Mouse (Mus musculus): Measurements from ENCODE around the gene Hs1bp3. TPM values are rescaled to one million over a fixed set of nuclear protein-coding genes. Genes with fewer than 3 reads are reported as not detected.

Gene Hs1bp3
- total and polyA plus RNA-seq, 2 experiments from 2014 or later: 5.1 to 8.3 TPM

DNA sequence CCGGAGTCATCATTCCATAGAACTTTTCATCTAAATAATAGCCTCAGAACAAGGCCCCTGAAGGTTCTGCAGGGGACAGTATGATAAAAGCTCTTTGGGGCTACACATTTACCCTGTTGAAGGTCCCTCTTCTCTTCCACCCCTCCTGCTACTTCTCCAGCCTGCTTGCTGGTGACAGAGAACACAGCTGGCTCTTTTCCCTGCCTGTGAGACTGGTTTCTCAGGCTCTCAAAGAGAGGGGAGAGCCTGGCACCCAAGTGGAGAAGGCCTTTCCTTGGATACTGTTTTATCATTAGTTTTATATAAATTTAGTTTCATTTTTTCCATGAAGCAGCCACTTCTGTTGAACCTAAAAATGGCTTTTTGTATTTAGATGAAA is 14.4 kb downstream of the Hs1bp3 start:
- no peak overlapping the region for H3K4me2 ChIP-seq (ENCODE audit: low read depth, low read length, poor library complexity, severe bottlenecking)
- peak overlapping the region; percentile 73 for H3K27ac ChIP-seq (ENCODE audit: low read depth, low read length)
- ATAC-seq (ENCODE audit: low FRiP score) (no peak), DNase-seq (ENCODE audit: low spot score) (no peak)
- H3K36me3 ChIP-seq (ENCODE audit: insufficient read depth, low read length): peaks cover 36% of the 10 kb centered on the region
- WGBS: 45% methylated on average over 1 of the region's 1 CpGs
- no peak overlapping the region for H3K4me3 ChIP-seq (ENCODE audit: low read depth, low read length)
- no peaks in the 10 kb centered on the region for H3K27me3 ChIP-seq (ENCODE audit: insufficient read depth, low read length)
- H3K9me3 ChIP-seq (ENCODE audit: low read length): no peaks in the 10 kb centered on the region
- no peak for TF ChIP-seq CTCF (IDR thresholded peaks at IDR 0.05)
- H3K9ac ChIP-seq (replicated peaks; ENCODE audit: low read length, poor library complexity, severe bottlenecking): peak overlapping the region; percentile 13
- peaks cover 8% of the 10 kb centered on the region; the same call in 1 of the 2 replicates for H3K4me1 ChIP-seq (ENCODE audit: insufficient read depth, low read length)

DNA sequence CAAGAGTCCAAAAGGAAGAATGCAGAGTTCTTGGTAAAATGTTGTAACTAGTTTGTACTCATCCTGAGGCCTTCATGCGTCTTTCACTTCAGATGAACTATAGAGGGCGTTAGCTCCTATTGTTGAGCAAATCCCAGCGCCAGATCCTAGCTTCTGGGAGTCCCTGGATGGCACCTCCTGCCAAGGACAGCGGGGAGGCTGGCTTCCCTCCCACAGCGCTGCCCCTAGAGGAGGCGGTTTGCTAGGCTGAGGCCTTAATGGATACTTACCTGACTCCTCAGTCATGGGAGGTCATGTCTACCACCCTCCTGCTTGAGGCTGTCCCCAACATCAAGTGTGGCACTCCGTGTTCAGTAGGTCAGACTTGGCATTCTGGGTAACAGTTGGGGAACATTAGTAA is 16.0 kb downstream of the Hs1bp3 start:
- no peak for ATAC-seq (ENCODE audit: low FRiP score)
- Histone ChIP-seq H3K36me3 (ENCODE audit: insufficient read depth, low read length) (peaks cover 28% of the 10 kb centered on the region), H3K4me2 (ENCODE audit: low read depth, low read length, poor library complexity, severe bottlenecking) (no peak overlapping the region), H3K4me3 (ENCODE audit: low read depth, low read length) (no peak overlapping the region), H3K27ac (ENCODE audit: low read depth, low read length) (no peak overlapping the region), H3K4me1 (ENCODE audit: insufficient read depth, low read length) (peaks cover 8% of the 10 kb centered on the region; the same call in 1 of the 2 replicates), H3K9me3 (ENCODE audit: low read length) (no peaks in the 10 kb centered on the region), H3K9ac (replicated peaks; ENCODE audit: low read length, poor library complexity, severe bottlenecking) (no peak overlapping the region), H3K27me3 (ENCODE audit: insufficient read depth, low read length) (no peaks in the 10 kb centered on the region)
- WGBS: 91% methylated on average over 7 of the region's 7 CpGs
- DNase-seq (ENCODE audit: low spot score): no peak
- peak; percentile 48 for TF ChIP-seq CTCF (IDR thresholded peaks at IDR 0.05)

DNA sequence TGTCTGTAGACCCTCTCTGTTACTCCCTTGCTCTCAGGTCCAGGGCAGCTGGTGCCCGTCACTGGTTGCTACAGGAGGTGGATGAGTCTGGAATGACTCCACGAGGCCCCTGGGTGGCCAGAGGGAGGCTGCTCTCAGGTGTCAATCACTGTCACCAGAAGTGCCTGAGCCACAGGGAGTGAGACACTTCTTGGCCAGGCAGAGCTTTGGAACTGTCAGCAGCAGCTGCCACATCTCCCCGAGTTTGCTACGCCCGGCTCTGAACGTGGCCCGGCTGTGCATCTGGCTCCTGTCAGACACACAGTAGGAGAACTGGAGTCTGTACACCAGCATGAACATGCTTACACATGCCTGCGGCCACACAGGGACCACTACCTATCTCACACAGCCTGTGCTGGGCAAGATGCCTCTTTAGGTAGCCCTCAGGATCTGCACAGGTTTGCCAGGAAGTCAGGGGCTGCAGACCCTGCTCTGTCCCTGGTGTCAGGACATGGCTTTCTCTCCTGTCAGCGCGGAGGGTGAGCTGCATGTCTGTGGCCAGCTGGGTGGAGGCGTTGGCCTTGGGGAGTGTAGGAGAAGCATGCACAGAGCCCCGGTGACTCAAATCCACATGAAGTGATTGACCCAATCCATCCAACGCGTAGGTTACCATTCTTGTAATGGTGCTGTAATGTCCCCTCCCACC is 18.4 kb downstream of the Hs1bp3 start:
- ATAC-seq (ENCODE audit: low FRiP score): peak; percentile 11; the same call in 1 of the 2 replicates
- peaks cover 8% of the 10 kb centered on the region; the same call in 1 of the 2 replicates for H3K4me1 ChIP-seq (ENCODE audit: insufficient read depth, low read length)
- peak; percentile 80 for DNase-seq (ENCODE audit: low spot score)
- no peaks in the 10 kb centered on the region for H3K9me3 ChIP-seq (ENCODE audit: low read length)
- no peak overlapping the region for H3K4me3 ChIP-seq (ENCODE audit: low read depth, low read length)
- TF ChIP-seq CTCF (IDR thresholded peaks at IDR 0.05): no peak
- no peak overlapping the region for H3K9ac ChIP-seq (replicated peaks; ENCODE audit: low read length, poor library complexity, severe bottlenecking)
- no peaks in the 10 kb centered on the region for H3K27me3 ChIP-seq (ENCODE audit: insufficient read depth, low read length)
- H3K4me2 ChIP-seq (ENCODE audit: low read depth, low read length, poor library complexity, severe bottlenecking): no peak overlapping the region
- peaks cover 20% of the 10 kb centered on the region; the same call in 1 of the 2 replicates for H3K36me3 ChIP-seq (ENCODE audit: insufficient read depth, low read length)
- no peak overlapping the region for H3K27ac ChIP-seq (ENCODE audit: low read depth, low read length)
- WGBS: 53% methylated on average over 14 of the region's 14 CpGs

DNA sequence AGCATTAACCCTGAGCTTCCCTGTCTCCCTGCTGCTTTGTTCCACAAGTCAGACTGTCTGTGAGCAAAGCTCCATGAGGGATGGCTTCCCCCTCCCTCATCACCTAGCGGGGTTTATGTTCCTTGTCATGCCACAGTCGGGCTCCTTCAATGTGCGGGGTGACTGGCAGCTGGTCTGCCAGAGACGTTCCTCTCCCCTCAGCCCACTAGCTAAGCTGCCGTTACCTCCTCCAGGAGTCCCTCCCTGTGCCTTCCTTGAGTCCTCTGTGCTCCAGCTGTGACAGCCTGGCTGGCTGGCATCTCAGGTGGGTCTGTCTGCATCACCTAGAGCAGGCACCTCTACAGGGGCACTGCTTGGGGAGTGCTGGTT is 18.9 kb downstream of the Hs1bp3 start:
- no peak for TF ChIP-seq CTCF (IDR thresholded peaks at IDR 0.05)
- no peaks in the 10 kb centered on the region for H3K9me3 ChIP-seq (ENCODE audit: low read length)
- 0 out of 2 replicates have a peak overlapping the region, but pooled peaks have one; percentile 13 for H3K9ac ChIP-seq (replicated peaks; ENCODE audit: low read length, poor library complexity, severe bottlenecking)
- H3K4me2 ChIP-seq (ENCODE audit: low read depth, low read length, poor library complexity, severe bottlenecking): no peak overlapping the region
- peaks cover 5% of the 10 kb centered on the region; the same call in 1 of the 2 replicates for H3K4me1 ChIP-seq (ENCODE audit: insufficient read depth, low read length)
- H3K4me3 ChIP-seq (ENCODE audit: low read depth, low read length): no peak overlapping the region
- no peak overlapping the region for H3K27ac ChIP-seq (ENCODE audit: low read depth, low read length)
- peaks cover 23% of the 10 kb centered on the region; the same call in 1 of the 2 replicates for H3K36me3 ChIP-seq (ENCODE audit: insufficient read depth, low read length)
- DNase-seq (ENCODE audit: low spot score) (no peak), ATAC-seq (ENCODE audit: low FRiP score) (no peak)
- WGBS: 32% methylated on average over 5 of the region's 5 CpGs
- no peaks in the 10 kb centered on the region for H3K27me3 ChIP-seq (ENCODE audit: insufficient read depth, low read length)

DNA sequence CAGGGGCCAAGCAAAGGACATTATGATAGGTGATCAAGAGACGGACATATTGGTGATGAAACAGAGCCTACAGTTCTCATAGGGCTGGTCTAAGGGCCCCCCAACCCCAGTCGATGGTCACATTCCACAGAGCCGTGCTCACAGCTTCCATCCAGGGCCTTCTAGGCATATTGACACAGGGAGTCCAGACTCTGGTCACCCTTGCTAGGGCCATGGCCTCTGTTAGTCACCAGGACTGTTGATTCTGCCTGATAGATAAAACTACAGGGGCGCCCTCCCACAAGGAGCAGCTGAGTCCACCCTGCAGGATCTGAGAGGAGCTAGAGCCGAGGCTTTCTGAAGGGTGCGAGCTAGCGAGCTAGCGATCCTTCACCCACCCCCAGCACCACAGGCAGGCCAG is 20.4 kb downstream of the Hs1bp3 start:
- Histone ChIP-seq H3K36me3 (ENCODE audit: insufficient read depth, low read length) (peaks cover 33% of the 10 kb centered on the region; the same call in 1 of the 2 replicates), H3K9ac (replicated peaks; ENCODE audit: low read length, poor library complexity, severe bottlenecking) (no peak overlapping the region), H3K4me3 (ENCODE audit: low read depth, low read length) (no peak overlapping the region), H3K27me3 (ENCODE audit: insufficient read depth, low read length) (no peaks in the 10 kb centered on the region), H3K9me3 (ENCODE audit: low read length) (no peaks in the 10 kb centered on the region), H3K4me2 (ENCODE audit: low read depth, low read length, poor library complexity, severe bottlenecking) (no peak overlapping the region), H3K4me1 (ENCODE audit: insufficient read depth, low read length) (no peaks in the 10 kb centered on the region), H3K27ac (ENCODE audit: low read depth, low read length) (no peak overlapping the region; the same call in 1 of the 2 replicates)
- WGBS: 88% methylated on average over 8 of the region's 8 CpGs
- no peak for TF ChIP-seq CTCF (IDR thresholded peaks at IDR 0.05)
- DNase-seq (ENCODE audit: low spot score) (no peak), ATAC-seq (ENCODE audit: low FRiP score) (no peak)

DNA sequence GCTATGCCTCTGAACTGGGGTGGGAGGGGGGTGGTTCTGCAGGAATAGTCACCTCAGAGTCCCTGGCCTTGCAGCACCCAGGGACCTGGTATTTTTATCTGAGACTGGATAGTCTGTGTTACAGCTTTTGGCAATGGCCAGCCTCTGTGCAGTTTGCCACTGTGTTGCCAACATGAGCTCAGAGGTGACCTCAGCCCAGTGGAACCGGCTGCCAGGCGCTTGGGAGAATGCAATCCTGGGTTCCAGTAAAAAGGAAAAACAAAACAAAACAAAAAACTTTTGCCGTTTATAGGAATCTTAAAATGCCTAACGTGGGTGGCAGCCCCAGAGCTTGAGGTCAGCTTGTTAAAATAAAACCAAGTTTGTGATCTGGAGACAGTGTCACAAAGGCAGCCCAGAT is 21.0 kb downstream of the Hs1bp3 start:
- Histone ChIP-seq H3K9me3 (ENCODE audit: low read length) (no peaks in the 10 kb centered on the region), H3K4me1 (ENCODE audit: insufficient read depth, low read length) (no peaks in the 10 kb centered on the region), H3K4me3 (ENCODE audit: low read depth, low read length) (no peak overlapping the region), H3K27me3 (ENCODE audit: insufficient read depth, low read length) (no peaks in the 10 kb centered on the region), H3K27ac (ENCODE audit: low read depth, low read length) (no peak overlapping the region), H3K4me2 (ENCODE audit: low read depth, low read length, poor library complexity, severe bottlenecking) (no peak overlapping the region), H3K36me3 (ENCODE audit: insufficient read depth, low read length) (peaks cover 34% of the 10 kb centered on the region; the same call in 1 of the 2 replicates), H3K9ac (replicated peaks; ENCODE audit: low read length, poor library complexity, severe bottlenecking) (no peak overlapping the region)
- WGBS: 87% methylated on average over 4 of the region's 4 CpGs
- no peak for DNase-seq (ENCODE audit: low spot score)
- no peak for ATAC-seq (ENCODE audit: low FRiP score)
- no peak for TF ChIP-seq CTCF (IDR thresholded peaks at IDR 0.05)

All from midbrain, postnatal 0 days (tissue).